Mouse (Mus musculus) forebrain, embryonic 15.5 days (tissue): Measurements from ENCODE around the gene Tmem268. TPM values are rescaled to one million over a fixed set of nuclear protein-coding genes. Genes with fewer than 3 reads are reported as not detected.

Experiments
- ATAC-seq: fragments of 200-750 bp; cut with Nextera tagmentation; replicated peaks from 2 replicates; pipeline ENCODE4 v1.8.0; 2017; ENCODE audit warnings: mild to moderate bottlenecking, moderate TSS enrichment, moderate library complexity
- H3K27ac ChIP-seq: fragments of 300-500 bp; sonication (generic); replicated peaks from 2 replicates; pipeline ENCODE4 v1.5.1; 2015; ENCODE audit warnings: mild to moderate bottlenecking, inconsistent platforms
- H3K27me3 ChIP-seq: fragments of 300-500 bp; sonication (generic); 2 replicates; pipeline ENCODE4 v1.6.1; 2015; ENCODE audit warnings: inconsistent platforms
- H3K36me3 ChIP-seq: fragments of 300-500 bp; sonication (generic); 2 replicates; pipeline ENCODE4 v1.6.1; 2015; ENCODE audit warnings: mild to moderate bottlenecking, inconsistent platforms
- H3K4me1 ChIP-seq: fragments of 300-500 bp; sonication (generic); 2 replicates; pipeline ENCODE4 v1.6.1; 2015; ENCODE audit warnings: inconsistent platforms
- H3K4me2 ChIP-seq: fragments of 300-500 bp; sonication (generic); replicated peaks from 2 replicates; pipeline ENCODE4 v1.6.1; 2015; ENCODE audit warnings: mild to moderate bottlenecking, inconsistent platforms
- H3K4me3 ChIP-seq: fragments of 300-500 bp; sonication (generic); 2 replicates; pipeline ENCODE4 v1.5.1; 2015; ENCODE audit warnings: mild to moderate bottlenecking, inconsistent platforms
- H3K9ac ChIP-seq: fragments of 300-500 bp; sonication (generic); replicated peaks from 2 replicates; pipeline ENCODE4 v1.6.1; 2015; ENCODE audit warnings: mild to moderate bottlenecking, inconsistent platforms
- H3K9me3 ChIP-seq: fragments of 300-500 bp; sonication (generic); 2 replicates; pipeline ENCODE4 v1.6.1; 2016; ENCODE audit warnings: inconsistent platforms
- WGBS: fragments of 180-500 bp; shearing (Covaris S2); methylation state at CpG from one replicate; pipeline ENCODE4 v1.1.7; 2015; ENCODE audit warnings: mixed read lengths; 5-methylcytosine and 5-hydroxymethylcytosine counted together
- polyA plus RNA-seq: library from polyadenylated mRNA; unstranded; fragments of >200 nt; fragmentation: Nextera tagmentation; extraction: Ambion mirVana; gene quantifications from 2 replicates; pipeline ENCODE4 v1.2.1, GENCODE M21; 2015

Gene Tmem268
- polyA plus RNA-seq, 1 experiment from 2014 or later, result 4.6 TPM

- H3K4me2 ChIP-seq, result peak within 1 kb of the TSS; percentile 53
- WGBS, result under 1% methylated on average over 57 of the region's 57 CpGs
- no peaks in the 10 kb centered on the region for H3K9me3 ChIP-seq
- H3K36me3 ChIP-seq, result peaks cover 12% of the 10 kb centered on the region
- peak within 1 kb of the TSS; percentile 77 for H3K9ac ChIP-seq
- H3K4me1 ChIP-seq, result peaks cover 32% of the 10 kb centered on the region
- no peaks in the 10 kb centered on the region for H3K27me3 ChIP-seq
- peak; percentile 96 for ATAC-seq
- peak within 1 kb of the TSS; percentile 75 for H3K27ac ChIP-seq
- H3K4me3 ChIP-seq, result peak within 1 kb of the TSS; percentile 52
Observed at GRCm38 (mm10) chr4:63544494-63545230, 13.9 kb upstream of the Tmem268 start, which contains the start of gene Atp6v1g1. Atp6v1g1 (plus strand) TSS chr4:63544772.

GRCm38 (mm10) chr4:63545231-63545958, 13.2 kb upstream of the Tmem268 start:
- Histone ChIP-seq H3K27ac (peak overlapping the region; percentile 75), H3K9ac (peak overlapping the region; percentile 77), H3K27me3 (no peaks in the 10 kb centered on the region), H3K4me3 (peak overlapping the region; percentile 52), H3K4me1 (peaks cover 32% of the 10 kb centered on the region), H3K9me3 (no peaks in the 10 kb centered on the region), H3K36me3 (peaks cover 13% of the 10 kb centered on the region), H3K4me2 (peak overlapping the region; percentile 53)
- no peak for ATAC-seq
- 10% methylated on average over 26 of the region's 26 CpGs for WGBS

DNA sequence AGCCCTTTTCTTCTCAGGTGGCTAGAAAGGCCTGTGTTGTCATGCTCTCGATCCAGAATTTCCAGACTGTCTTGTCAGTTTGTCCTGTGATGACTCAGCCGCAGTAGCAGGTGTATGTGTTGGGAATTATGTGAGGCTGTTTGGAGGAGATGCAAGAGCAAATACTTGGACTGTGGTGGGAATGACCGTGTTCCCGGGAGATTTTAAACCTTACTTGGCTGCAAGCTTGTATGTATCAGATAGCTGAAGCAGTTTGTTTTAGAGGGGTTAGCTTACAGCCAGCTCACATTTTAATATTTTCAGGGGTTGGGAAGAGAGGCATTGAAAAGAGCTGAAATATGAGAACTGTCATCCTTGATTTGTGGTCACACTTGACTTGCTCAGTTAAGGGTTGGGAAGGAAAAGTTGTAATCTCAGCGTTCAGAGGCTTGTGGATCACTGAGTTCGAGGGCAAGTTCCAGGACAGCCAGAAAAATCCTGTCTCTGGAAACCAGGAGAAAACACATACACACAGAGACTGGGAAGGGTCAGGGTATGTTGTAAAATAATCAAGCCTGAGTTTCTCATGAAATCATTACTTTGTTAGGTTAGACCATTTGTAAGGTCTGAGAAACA, 12.0 kb upstream of the Tmem268 start:
- ATAC-seq, result no peak
- H3K27ac ChIP-seq, result no peak overlapping the region
- H3K27me3 ChIP-seq, result no peaks in the 10 kb centered on the region
- peaks cover 24% of the 10 kb centered on the region for H3K36me3 ChIP-seq
- H3K4me3 ChIP-seq, result peak overlapping the region; percentile 52; the same call in 1 of the 2 replicates
- H3K9ac ChIP-seq, result 0 out of 2 replicates have a peak overlapping the region, but pooled peaks have one; percentile 77
- peak overlapping the region; percentile 53; the same call in 1 of the 2 replicates for H3K4me2 ChIP-seq
- H3K9me3 ChIP-seq, result no peaks in the 10 kb centered on the region
- 90% methylated on average over 6 of the region's 6 CpGs for WGBS
- peaks cover 32% of the 10 kb centered on the region for H3K4me1 ChIP-seq

DNA sequence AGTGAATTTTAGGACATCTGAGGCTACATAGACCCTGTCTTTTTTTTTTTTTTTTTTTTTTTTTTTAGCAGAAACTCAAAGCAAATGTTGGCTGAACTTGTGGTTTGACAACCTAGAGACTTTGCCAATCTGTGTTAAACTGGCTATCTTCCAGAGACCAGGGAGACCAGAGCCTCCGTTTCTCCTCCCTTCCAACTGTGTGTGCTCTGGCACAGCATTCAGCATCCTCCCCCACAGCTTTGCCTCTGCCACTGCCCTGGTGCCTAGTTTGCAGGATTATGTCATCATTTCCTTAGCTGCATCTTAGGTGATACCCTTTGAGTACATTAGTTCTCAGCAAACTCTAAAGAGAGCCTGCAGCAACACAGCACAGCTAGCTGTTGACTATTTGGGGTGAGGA, 10.8 kb upstream of the Tmem268 start:
- H3K4me1 ChIP-seq, result peaks cover 32% of the 10 kb centered on the region
- H3K36me3 ChIP-seq, result peaks cover 36% of the 10 kb centered on the region
- ATAC-seq, result no peak
- 32% methylated on average over 1 of the region's 1 CpGs for WGBS
- no peak overlapping the region for H3K4me3 ChIP-seq
- H3K9me3 ChIP-seq, result no peaks in the 10 kb centered on the region
- H3K27me3 ChIP-seq, result no peaks in the 10 kb centered on the region
- H3K4me2 ChIP-seq, result no peak overlapping the region
- H3K9ac ChIP-seq, result no peak overlapping the region
- H3K27ac ChIP-seq, result no peak overlapping the region

DNA sequence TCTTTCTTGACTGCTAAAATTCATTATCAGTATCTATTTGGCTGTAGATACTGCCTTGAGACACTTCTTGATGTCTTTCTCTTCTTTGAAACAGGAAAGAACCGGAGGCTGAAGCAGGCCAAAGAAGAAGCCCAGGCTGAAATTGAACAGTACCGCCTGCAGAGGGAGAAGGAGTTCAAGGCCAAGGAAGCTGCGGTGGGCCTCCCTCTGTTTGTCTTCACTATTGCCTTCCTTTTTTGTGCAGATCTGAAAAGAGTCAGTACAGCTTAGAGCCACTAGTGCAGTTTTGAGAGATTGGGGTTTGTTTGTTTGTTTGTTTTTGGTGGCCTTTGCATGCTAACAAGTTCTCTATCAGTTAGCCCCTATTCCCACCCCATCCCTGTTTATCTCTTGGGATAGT, 10.1 kb upstream of the Tmem268 start:
- Histone ChIP-seq H3K9me3 (no peaks in the 10 kb centered on the region), H3K4me1 (peaks cover 32% of the 10 kb centered on the region), H3K36me3 (peaks cover 40% of the 10 kb centered on the region), H3K9ac (no peak overlapping the region), H3K27me3 (no peaks in the 10 kb centered on the region), H3K4me2 (no peak overlapping the region), H3K27ac (no peak overlapping the region), H3K4me3 (no peak overlapping the region)
- WGBS, result 85% methylated on average over 3 of the region's 3 CpGs
- ATAC-seq, result no peak

DNA sequence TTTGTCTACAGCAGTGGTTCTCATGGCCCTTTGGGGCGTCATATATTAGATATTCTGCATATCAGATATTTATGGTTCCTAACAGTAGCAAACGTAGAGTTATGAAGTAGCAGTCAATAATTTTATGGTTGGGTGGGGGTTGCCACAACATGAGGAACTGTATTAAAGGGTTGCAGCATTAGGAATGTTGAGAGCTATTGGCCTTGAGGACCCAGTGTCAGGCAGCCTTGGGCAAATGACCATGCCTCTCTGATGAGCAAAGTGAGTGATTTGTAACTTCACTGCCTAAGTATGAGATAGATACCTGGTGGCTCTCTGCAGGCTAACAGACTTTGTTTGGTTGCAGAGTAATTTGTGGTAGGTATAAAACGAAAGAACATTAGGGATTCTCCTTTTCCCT, 7.7 kb upstream of the Tmem268 start:
- 94% methylated on average over 3 of the region's 3 CpGs for WGBS
- Histone ChIP-seq H3K4me1 (peaks cover 22% of the 10 kb centered on the region), H3K4me2 (no peak overlapping the region), H3K9ac (no peak overlapping the region), H3K36me3 (peaks cover 43% of the 10 kb centered on the region), H3K4me3 (no peak overlapping the region), H3K9me3 (no peaks in the 10 kb centered on the region), H3K27me3 (no peaks in the 10 kb centered on the region), H3K27ac (no peak overlapping the region)
- ATAC-seq, result no peak

DNA sequence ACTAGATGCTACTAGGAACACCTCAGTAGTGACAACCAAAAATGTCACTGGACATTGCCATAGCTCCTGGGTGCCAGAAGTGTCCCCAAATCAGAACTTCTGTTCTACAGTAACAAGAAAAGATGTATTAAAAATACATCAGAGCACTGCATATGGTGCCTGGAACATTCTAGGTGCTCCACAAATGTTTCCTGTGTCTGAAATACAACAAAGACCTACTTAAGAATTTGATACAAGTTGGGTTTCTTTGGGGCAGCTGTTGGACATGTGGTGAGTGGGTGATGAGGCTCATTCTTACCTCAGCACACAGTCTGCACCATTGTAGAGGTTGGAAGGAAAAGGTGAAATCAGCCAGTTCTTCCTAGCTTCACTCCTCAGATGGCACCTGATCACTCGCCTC, 5.7 kb upstream of the Tmem268 start:
- no peak for ATAC-seq
- Histone ChIP-seq H3K4me1 (peaks cover 4% of the 10 kb centered on the region), H3K9me3 (no peaks in the 10 kb centered on the region), H3K4me3 (no peak overlapping the region), H3K4me2 (no peak overlapping the region), H3K36me3 (peaks cover 43% of the 10 kb centered on the region), H3K27ac (no peak overlapping the region), H3K27me3 (no peaks in the 10 kb centered on the region), H3K9ac (no peak overlapping the region)
- 79% methylated on average over 1 of the region's 1 CpGs for WGBS

GRCm38 (mm10) chr4:63553789-63554576, 4.6 kb upstream of the Tmem268 start:
- Histone ChIP-seq H3K27ac (no peak overlapping the region), H3K4me3 (no peak overlapping the region), H3K27me3 (no peaks in the 10 kb centered on the region), H3K9ac (no peak overlapping the region), H3K4me2 (no peak overlapping the region), H3K4me1 (peaks cover 10% of the 10 kb centered on the region), H3K36me3 (peaks cover 38% of the 10 kb centered on the region), H3K9me3 (no peaks in the 10 kb centered on the region)
- 32% methylated on average over 4 of the region's 4 CpGs for WGBS
- no peak for ATAC-seq

- H3K9me3 ChIP-seq, result no peaks in the 10 kb centered on the region
- peaks cover 32% of the 10 kb centered on the region for H3K36me3 ChIP-seq
- peaks cover 14% of the 10 kb centered on the region for H3K4me1 ChIP-seq
- no peak overlapping the region for H3K27ac ChIP-seq
- no peak overlapping the region for H3K9ac ChIP-seq
- H3K4me2 ChIP-seq, result no peak overlapping the region
- no peaks in the 10 kb centered on the region for H3K27me3 ChIP-seq
- 49% methylated on average over 3 of the region's 3 CpGs for WGBS
- H3K4me3 ChIP-seq, result no peak overlapping the region
- ATAC-seq, result no peak
Observed at GRCm38 (mm10) chr4:63554616-63555015, 4.0 kb upstream of the Tmem268 start.

DNA sequence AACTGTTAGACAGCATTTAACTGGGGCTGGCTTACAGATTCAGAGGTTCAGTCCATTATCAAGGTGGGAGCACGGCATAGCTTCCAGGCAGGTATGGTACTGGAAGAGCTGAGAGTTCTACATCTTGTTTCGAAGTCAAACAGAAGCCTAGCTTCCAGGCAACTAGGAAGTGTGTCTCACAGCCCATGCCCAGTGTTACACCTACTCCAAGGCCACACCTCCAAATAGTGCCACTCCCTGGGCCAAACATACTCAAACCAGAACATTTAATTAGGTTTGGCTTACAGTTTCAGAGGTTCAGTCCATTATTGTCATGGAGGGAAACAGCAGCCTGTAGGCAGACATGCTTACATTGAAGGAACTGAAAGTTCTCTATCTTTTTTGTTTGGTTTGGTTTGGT, 3.5 kb upstream of the Tmem268 start:
- Histone ChIP-seq H3K9ac (no peak overlapping the region), H3K27me3 (no peaks in the 10 kb centered on the region), H3K4me1 (peaks cover 14% of the 10 kb centered on the region), H3K27ac (no peak overlapping the region), H3K9me3 (no peaks in the 10 kb centered on the region), H3K4me2 (no peak overlapping the region), H3K4me3 (no peak overlapping the region), H3K36me3 (peaks cover 30% of the 10 kb centered on the region)
- no peak for ATAC-seq
- 96% methylated on average over 2 of the region's 2 CpGs for WGBS

DNA sequence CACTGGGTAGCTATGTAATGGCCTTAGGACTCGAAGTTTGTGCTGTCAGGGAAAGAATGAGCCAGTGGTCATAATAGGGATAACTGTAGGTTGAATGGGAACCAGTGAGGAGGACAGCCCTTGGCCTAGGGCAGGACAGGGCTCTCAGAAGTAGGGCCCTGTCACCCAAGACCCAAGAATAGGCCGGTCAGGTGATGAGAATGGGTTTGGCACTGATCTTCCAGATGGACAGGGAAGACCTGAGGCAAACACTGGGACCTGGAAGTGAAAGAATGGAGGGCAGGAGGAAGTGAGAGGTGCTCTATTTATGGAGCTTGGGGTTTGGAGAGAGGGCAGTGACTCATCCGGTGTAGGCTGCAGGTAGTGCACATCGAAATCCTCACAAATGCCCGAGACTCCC, 1.9 kb upstream of the Tmem268 start:
- H3K4me3 ChIP-seq, result no peak overlapping the region
- H3K4me2 ChIP-seq, result no peak overlapping the region
- ATAC-seq, result no peak
- no peaks in the 10 kb centered on the region for H3K9me3 ChIP-seq
- H3K36me3 ChIP-seq, result peaks cover 19% of the 10 kb centered on the region
- WGBS, result 62% methylated on average over 5 of the region's 5 CpGs
- no peak overlapping the region for H3K9ac ChIP-seq
- H3K27me3 ChIP-seq, result no peaks in the 10 kb centered on the region
- peaks cover 14% of the 10 kb centered on the region for H3K4me1 ChIP-seq
- no peak overlapping the region for H3K27ac ChIP-seq
